In the genomic region with DNA sequence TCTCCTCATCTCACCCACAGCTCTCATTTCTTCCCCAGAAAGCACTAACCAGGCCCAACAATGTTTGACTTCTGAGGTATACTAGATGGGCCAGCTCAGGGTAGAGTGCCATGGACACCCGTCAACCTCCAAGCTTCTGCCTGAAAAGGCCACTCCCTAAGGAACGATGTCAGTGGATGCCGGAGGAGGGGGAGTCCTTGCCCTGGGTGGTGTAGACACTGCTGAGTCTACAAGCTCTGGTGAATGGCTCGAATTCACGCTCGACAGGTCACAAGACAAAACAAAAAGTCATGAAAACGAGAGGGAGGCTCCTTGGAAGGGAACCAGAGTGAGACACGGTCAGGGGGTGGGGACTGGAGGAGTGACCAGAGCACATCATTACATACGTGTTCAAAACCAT, we compare ENCODE assay signal across 24 mouse cellular contexts. TPM values are rescaled to one million over a fixed set of nuclear protein-coding genes. Genes with fewer than 3 reads are reported as not detected.
DNase-seq lines count a peak whose midpoint lies in the region; ATAC-seq and TF ChIP-seq lines count a peak whose summit lies in the region.
"Had no signal": no experiment of that assay in that cellular context is flagged by ENCODE, and none has a peak within 500 bp of the region (broad histone marks: within the 10 kb centered on the region; RNA-seq: fewer than 3 reads in every experiment).

No protein-coding gene starts in this region.

- no peak for TF ChIP-seq POLR2A in heart, adult 2 months (IDR thresholded peaks at IDR 0.05; ENCODE audit: insufficient read depth, low read depth, low read length)

- 71% methylated on average over 9 of the region's 9 CpGs for WGBS in heart, embryonic 10.5 days
- WGBS in heart, adult 2 months, result 78% methylated on average over 9 of the region's 9 CpGs
- WGBS in kidney, embryonic 14.5 days, result 33% methylated on average over 9 of the region's 9 CpGs
- 39% methylated on average over 9 of the region's 9 CpGs for WGBS in kidney, embryonic 16.5 days

- no peak for DNase-seq in heart, embryonic 10.5 days (ENCODE audit: low spot score)
- DNase-seq in heart, adult 2 months, result no peak
- no peak for DNase-seq in kidney, adult 18-20 months
- DNase-seq in kidney, adult 11 months, result no peak
- DNase-seq: adrenal gland, adult 8-10 months; adrenal gland, postnatal 14 days; adrenal gland, postnatal 36 days; B cell, adult 2 months; cerebellum, adult 11-12 months; cerebellum, adult 2 months; cerebellum, adult 9-10 months; cerebellum, postnatal 10 days; cerebellum, postnatal 25 days had no signal

- H3K4me1 ChIP-seq in heart, embryonic 10.5 days, result peaks cover 61% of the 10 kb centered on the region
- H3K4me1 ChIP-seq in heart, adult 2 months (ENCODE audit: control insufficient read depth, insufficient read depth, low read length), result peaks cover 8% of the 10 kb centered on the region
- H3K4me1 ChIP-seq in kidney, embryonic 14.5 days (ENCODE audit: control insufficient read depth, insufficient read depth, low read length), result peaks cover 26% of the 10 kb centered on the region
- H3K4me1 ChIP-seq in kidney, embryonic 16.5 days (ENCODE audit: insufficient read depth, low read length), result peaks cover 32% of the 10 kb centered on the region

- intact Hi-C loops in heart, adult 2 months (cut with DNase I), result no loop called here

- no peaks in the 10 kb centered on the region for H3K9me3 ChIP-seq in heart, embryonic 10.5 days
- no peaks in the 10 kb centered on the region for H3K9me3 ChIP-seq in kidney, embryonic 14.5 days (ENCODE audit: control insufficient read depth, low read length)
- H3K9me3 ChIP-seq in kidney, embryonic 16.5 days (ENCODE audit: low read length), result no peaks in the 10 kb centered on the region
- H3K9me3 ChIP-seq: embryonic facial prominence, embryonic 10.5 days; embryonic facial prominence, embryonic 12.5 days; forebrain, embryonic 13.5 days; forebrain, embryonic 15.5 days; G1E had no signal

- TF ChIP-seq CTCF in heart, adult 2 months (IDR thresholded peaks at IDR 0.05), result no peak

- H3K9ac ChIP-seq in heart, adult 2 months (ENCODE audit: low read depth, low read length), result no peak overlapping the region
- H3K9ac ChIP-seq in kidney, embryonic 14.5 days (ENCODE audit: low read depth, low read length), result no peak overlapping the region
- no peak overlapping the region for H3K9ac ChIP-seq in kidney, embryonic 16.5 days (replicated peaks; ENCODE audit: low read length)
- H3K9ac ChIP-seq: embryonic facial prominence, embryonic 12.5 days; forebrain, embryonic 13.5 days; forebrain, embryonic 15.5 days had no signal

- H3K4me2 ChIP-seq in kidney, embryonic 14.5 days (replicated peaks; ENCODE audit: low read depth, low read length), result no peak overlapping the region
- H3K4me2 ChIP-seq in kidney, embryonic 16.5 days (replicated peaks; ENCODE audit: low read depth, low read length), result no peak overlapping the region
- H3K4me2 ChIP-seq: embryonic facial prominence, embryonic 12.5 days; forebrain, embryonic 13.5 days; forebrain, embryonic 15.5 days had no signal

- no peak overlapping the region for H3K4me3 ChIP-seq in heart, embryonic 10.5 days
- no peak overlapping the region for H3K4me3 ChIP-seq in heart, adult 2 months
- H3K4me3 ChIP-seq in kidney, embryonic 14.5 days (ENCODE audit: low read length), result no peak overlapping the region
- no peak overlapping the region for H3K4me3 ChIP-seq in kidney, embryonic 16.5 days (ENCODE audit: low read length)
- H3K4me3 ChIP-seq: embryonic facial prominence, embryonic 10.5 days; embryonic facial prominence, embryonic 12.5 days; forebrain, embryonic 13.5 days; forebrain, embryonic 15.5 days had no signal

- no peaks in the 10 kb centered on the region for H3K27me3 ChIP-seq in heart, embryonic 10.5 days (ENCODE audit: insufficient read depth, poor library complexity, severe bottlenecking)
- H3K27me3 ChIP-seq in heart, adult 2 months (ENCODE audit: control insufficient read depth, insufficient read depth, low read length), result no peaks in the 10 kb centered on the region
- no peaks in the 10 kb centered on the region for H3K27me3 ChIP-seq in kidney, embryonic 14.5 days (ENCODE audit: control insufficient read depth, insufficient read depth, low read length)
- no peaks in the 10 kb centered on the region for H3K27me3 ChIP-seq in kidney, embryonic 16.5 days (ENCODE audit: insufficient read depth, low read length)
- H3K27me3 ChIP-seq: CH12.LX; forebrain, embryonic 13.5 days; forebrain, embryonic 15.5 days had no signal

- TF ChIP-seq EP300 in heart, adult 2 months (IDR thresholded peaks at IDR 0.05; ENCODE audit: insufficient read depth, low read depth, low read length), result no peak

- ATAC-seq in kidney, embryonic 14.5 days (ENCODE audit: low FRiP score, low TSS enrichment), result 0 out of 2 replicates have a peak, but pooled peaks have one; percentile 51
- ATAC-seq in kidney, embryonic 16.5 days (ENCODE audit: low FRiP score, low TSS enrichment), result peak; percentile 67
- ATAC-seq: activated CD4-positive, CD25-positive, alpha-beta regulatory T cell, adult 4 months; CD4-positive, CD25-positive, alpha-beta regulatory T cell, adult 4 months; forebrain, embryonic 13.5 days; forebrain, embryonic 15.5 days; Patski had no signal

- peaks cover 3% of the 10 kb centered on the region; the same call in 1 of the 2 replicates for H3K36me3 ChIP-seq in heart, embryonic 10.5 days
- H3K36me3 ChIP-seq in heart, adult 2 months (ENCODE audit: control insufficient read depth, insufficient read depth, low read length), result no peaks in the 10 kb centered on the region
- no peaks in the 10 kb centered on the region for H3K36me3 ChIP-seq in kidney, embryonic 14.5 days (ENCODE audit: control insufficient read depth, insufficient read depth, low read length)
- no peaks in the 10 kb centered on the region for H3K36me3 ChIP-seq in kidney, embryonic 16.5 days (ENCODE audit: insufficient read depth, low read length)
- H3K36me3 ChIP-seq: embryonic facial prominence, embryonic 10.5 days; embryonic facial prominence, embryonic 12.5 days; forebrain, embryonic 15.5 days; G1E had no signal

- H3K27ac ChIP-seq in heart, embryonic 10.5 days, result 0 out of 2 replicates have a peak overlapping the region, but pooled peaks have one; percentile 19
- H3K27ac ChIP-seq in heart, adult 2 months, result no peak overlapping the region
- no peak overlapping the region for H3K27ac ChIP-seq in kidney, embryonic 14.5 days (ENCODE audit: low read depth, low read length)
- H3K27ac ChIP-seq in kidney, embryonic 16.5 days (ENCODE audit: low read length), result no peak overlapping the region
- H3K27ac ChIP-seq: embryonic facial prominence, embryonic 10.5 days; embryonic facial prominence, embryonic 12.5 days; forebrain, embryonic 13.5 days; forebrain, embryonic 15.5 days had no signal

- no peaks in the 10 kb centered on the region for H3K79me2 ChIP-seq in heart, adult 2 months (replicated peaks; ENCODE audit: control insufficient read depth, insufficient read depth, low read length)

RNA-seq across cellular contexts. Expression of a gene that starts 17.4 kb away (rescaled TPM):
- polyA plus RNA-seq in heart, embryonic 10.5 days (2016; fragmentation: Nextera tagmentation; extraction: Ambion mirVana), result 29.4 and 37.5 TPM in 2 replicates
- 10 to 100 TPM; 16.6 to 18.8 TPM for total RNA-seq in heart, adult 2 months (2021)
- polyA plus RNA-seq in heart, adult 2 months (2012; rRNA removed), result 9.1 and 9.7 TPM in 2 replicates
- 14.5 and 15.5 TPM in 2 replicates for polyA plus RNA-seq in kidney, embryonic 14.5 days (2014; fragmentation: Nextera tagmentation; extraction: Ambion mirVana)
- 12.2 and 14.3 TPM in 2 replicates for polyA plus RNA-seq in kidney, embryonic 16.5 days (2015; fragmentation: Nextera tagmentation; extraction: Ambion mirVana)

RNA-seq across cellular contexts. Expression of a gene that starts 50.2 kb away (rescaled TPM):
- polyA plus RNA-seq in heart, embryonic 10.5 days (2016; fragmentation: Nextera tagmentation; extraction: Ambion mirVana), result 27.6 and 29.7 TPM in 2 replicates
- total RNA-seq in heart, adult 2 months (2021), result 10 to 100 TPM; 11.9 to 13.6 TPM
- 17.2 and 26.1 TPM in 2 replicates for polyA plus RNA-seq in heart, adult 2 months (2012; rRNA removed)
- polyA plus RNA-seq in kidney, embryonic 14.5 days (2014; fragmentation: Nextera tagmentation; extraction: Ambion mirVana), result 27.4 and 28.1 TPM in 2 replicates
- 30.1 and 31.7 TPM in 2 replicates for polyA plus RNA-seq in kidney, embryonic 16.5 days (2015; fragmentation: Nextera tagmentation; extraction: Ambion mirVana)
